Mouse (Mus musculus) liver, adult 2 months (tissue): Measurements from ENCODE around the gene Wwox.

ENCODE experiments used
- CTCF ChIP-seq: fragments of 200-500 bp; IDR thresholded peaks from 2 replicates; pipeline ENCODE4 v1.5.1; 2011; ENCODE audit warnings: low read depth, low read length, control low read depth
- POLR2A ChIP-seq: fragments of 200-500 bp; IDR thresholded peaks from 2 replicates; pipeline ENCODE4 v1.6.1; 2011; ENCODE audit warnings: low read length, control low read depth; ENCODE audit not compliant: insufficient read depth; ENCODE audit errors: extremely low read depth

GRCm38 (mm10) chr8:114890478-114890877 lies 451.0 kb downstream of the Wwox start:
- no peak for TF ChIP-seq POLR2A
- no peak for TF ChIP-seq CTCF
